Mouse (Mus musculus): ENCODE data around the gene Cd164l2.

GRCm38 (mm10) chr4:133268931-133269330 is 57.0 kb downstream of the Cd164l2 start:
- TF ChIP-seq CTCF (IDR thresholded peaks at IDR 0.05; ENCODE audit: low read depth, low read length) (no peak), TAL1 (conservative IDR thresholded peaks at IDR 0.05; ENCODE audit: low read depth, low read length) (no peak)
